Mouse (Mus musculus): ENCODE measurements around the gene Coq9.

- TF ChIP-seq CTCF (IDR thresholded peaks at IDR 0.05; ENCODE audit: control insufficient read depth, insufficient read depth, low read length), result no peak
- TF ChIP-seq POLR2A (IDR thresholded peaks at IDR 0.05; ENCODE audit: borderline replicate concordance, control insufficient read depth, low read depth, low read length), result no peak
These were observed 31.0 kb downstream of the Coq9 start for GRCm38 (mm10) chr8:94869146-94869545.

Measured in bone marrow, adult 2 months (tissue).